Mouse (Mus musculus) heart, embryonic 14.5 days (tissue): ENCODE data around the gene Farsa. TPM values are rescaled to one million over a fixed set of nuclear protein-coding genes. Genes with fewer than 3 reads are reported as not detected.
A peak's percentile ranks its signal among the peaks of the same experiment; 100 is the strongest.

ENCODE experiments used
- ATAC-seq: fragments of 200-750 bp; cut with Nextera tagmentation; 2 replicates; pipeline ENCODE4 v1.8.0; 2017; ENCODE audit warnings: low read depth, moderate TSS enrichment; ENCODE audit not compliant: insufficient number of reproducible peaks, insufficient read depth, low FRiP score
- H3K27ac ChIP-seq, 2 experiments: fragments of 200-500 bp in 1 of 2; fragments of 300-500 bp in 1 of 2; sonication (generic) in 1 of 2; replicated peaks in 1 of 2; 2 replicates each; pipeline ENCODE4 v1.5.1; 2012 to 2014; ENCODE audit warnings: low read depth in 2 of 2, low read length in 2 of 2, control low read depth in 1 of 2, mild to moderate bottlenecking in 1 of 2, mixed read lengths in 1 of 2; ENCODE audit not compliant: control insufficient read depth in 1 of 2, insufficient read depth in 1 of 2
- H3K27me3 ChIP-seq: fragments of 300-500 bp; sonication (generic); 2 replicates; pipeline ENCODE4 v1.6.1; 2014; ENCODE audit warnings: mild to moderate bottlenecking, low read length, control low read depth; ENCODE audit not compliant: control insufficient read depth, insufficient read depth
- H3K36me3 ChIP-seq: fragments of 300-500 bp; sonication (generic); 2 replicates; pipeline ENCODE4 v1.6.1; 2014; ENCODE audit warnings: mild to moderate bottlenecking, control low read depth, low read length, mixed read lengths; ENCODE audit not compliant: control insufficient read depth, insufficient read depth
- H3K4me1 ChIP-seq, 2 experiments: fragments of 200-500 bp in 1 of 2; fragments of 300-500 bp in 1 of 2; sonication (generic) in 1 of 2; 2 replicates each; pipeline ENCODE4 v1.6.1; 2012 to 2014; ENCODE audit warnings: low read length in 2 of 2, control low read depth in 1 of 2, mixed read lengths in 1 of 2; ENCODE audit not compliant: control insufficient read depth in 2 of 2, insufficient read depth in 2 of 2
- H3K4me2 ChIP-seq: fragments of 300-500 bp; sonication (generic); 2 replicates; pipeline ENCODE4 v1.6.1; 2014; ENCODE audit warnings: mild to moderate bottlenecking, low read length
- H3K4me3 ChIP-seq, 2 experiments: fragments of 200-500 bp in 1 of 2; fragments of 300-500 bp in 1 of 2; sonication (generic) in 1 of 2; 2 replicates each; pipeline ENCODE4 v1.5.1; 2012 to 2014; ENCODE audit warnings: low read length in 2 of 2, mild to moderate bottlenecking in 2 of 2, control low read depth in 1 of 2, low read depth in 1 of 2, moderate library complexity in 1 of 2; ENCODE audit not compliant: control insufficient read depth in 1 of 2, insufficient read depth in 1 of 2
- H3K9ac ChIP-seq: fragments of 300-500 bp; sonication (generic); 2 replicates; pipeline ENCODE4 v1.6.1; 2014; ENCODE audit warnings: mild to moderate bottlenecking, low read length
- H3K9me3 ChIP-seq: fragments of 300-500 bp; sonication (generic); 2 replicates; pipeline ENCODE4 v1.6.1; 2016; ENCODE audit warnings: low read length, control low read depth; ENCODE audit not compliant: control insufficient read depth
- WGBS: fragments of 180-500 bp; shearing (Covaris S2); extraction: QIAGEN DNeasy Blood & Tissue Kit; methylation state at CpG from one replicate; pipeline ENCODE4 v1.1.7; 2014; 5-methylcytosine and 5-hydroxymethylcytosine counted together
- polyA plus RNA-seq: library from polyadenylated mRNA; unstranded; fragments of >200 nt; fragmentation: Nextera tagmentation; extraction: Ambion mirVana; gene quantifications from 2 replicates; pipeline ENCODE4 v1.2.1, GENCODE M21; 2014

Gene Farsa
- polyA plus RNA-seq, 1 experiment from 2014 or later, result 47.6 TPM

GRCm38 (mm10) chr8:84871376-84872308, 14.9 kb downstream of the Farsa start, which contains the start of gene Syce2:
TSS of gene Syce2 (plus strand) at chr8:84872111.
- H3K27ac ChIP-seq, result no peak within 1 kb of the TSS
- H3K27me3 ChIP-seq, result no peaks in the 10 kb centered on the region
- WGBS, result 13% methylated on average over 46 of the region's 46 CpGs
- H3K9ac ChIP-seq, result peak within 1 kb of the TSS; percentile 71
- ATAC-seq, result peak; percentile 70
- peak within 1 kb of the TSS; percentile 46 to 47 for H3K4me3 ChIP-seq
- H3K4me1 ChIP-seq, result peaks cover 8 to 9% of the 10 kb centered on the region in 2 experiments; a peak in 2 of 4 replicates
- H3K9me3 ChIP-seq, result no peaks in the 10 kb centered on the region
- H3K36me3 ChIP-seq, result peaks cover 32% of the 10 kb centered on the region
- H3K4me2 ChIP-seq, result peak within 1 kb of the TSS; percentile 96

DNA sequence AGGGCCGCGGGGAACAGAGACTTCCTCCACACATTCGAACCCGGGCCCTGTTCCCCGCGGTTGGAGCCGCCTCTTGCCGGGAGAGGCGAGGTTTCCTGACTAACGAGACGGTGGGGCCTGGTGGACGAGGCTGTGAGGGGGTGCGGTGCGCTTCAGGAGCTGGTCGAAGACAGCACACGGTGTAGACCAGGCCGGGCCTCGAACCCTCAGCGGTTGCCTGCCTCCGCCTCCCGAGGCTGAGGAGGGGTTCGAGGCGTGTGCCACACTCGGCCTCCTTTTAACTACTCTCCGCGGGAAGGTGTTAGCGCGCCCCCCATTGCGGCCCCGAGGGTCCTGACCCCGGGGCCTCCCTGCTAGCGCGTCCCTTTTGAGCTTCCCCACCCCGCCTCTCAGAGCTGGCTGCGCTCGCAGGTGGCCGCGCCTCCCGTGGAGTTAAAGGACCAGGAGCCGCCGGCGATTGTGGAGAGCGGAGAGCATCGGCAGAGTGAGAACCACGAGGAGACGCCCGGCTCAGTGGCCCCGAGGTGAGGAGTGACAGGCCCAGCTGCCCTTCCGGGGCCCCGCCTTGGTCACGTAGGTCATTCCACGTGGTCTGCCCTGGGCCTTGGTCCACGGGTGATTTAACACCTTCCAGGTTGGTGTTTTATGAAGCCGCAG, 15.6 kb downstream of the Farsa start:
- Histone ChIP-seq H3K4me3 (peak overlapping the region; percentile 46 to 47), H3K36me3 (peaks cover 24% of the 10 kb centered on the region), H3K4me2 (peak overlapping the region; percentile 96), H3K27me3 (no peaks in the 10 kb centered on the region), H3K27ac (no peak overlapping the region), H3K9me3 (no peaks in the 10 kb centered on the region), H3K9ac (peak overlapping the region; percentile 71), H3K4me1 (peaks cover 8 to 9% of the 10 kb centered on the region in 2 experiments; a peak in 2 of 4 replicates)
- ATAC-seq, result peak; percentile 40
- WGBS, result 3% methylated on average over 52 of the region's 54 CpGs

- Histone ChIP-seq H3K4me3 (peak overlapping the region; percentile 46 to 47; a peak in 3 of 4 replicates), H3K27ac (no peak overlapping the region), H3K4me2 (peak overlapping the region; percentile 96), H3K27me3 (no peaks in the 10 kb centered on the region), H3K4me1 (peaks cover 8 to 9% of the 10 kb centered on the region in 2 experiments; a peak in 2 of 4 replicates), H3K9me3 (no peaks in the 10 kb centered on the region), H3K36me3 (peaks cover 18% of the 10 kb centered on the region), H3K9ac (no peak overlapping the region)
- no peak for ATAC-seq
- WGBS, result 81% methylated on average over 4 of the region's 4 CpGs
Observed at GRCm38 (mm10) chr8:84873016-84873415, 16.2 kb downstream of the Farsa start.

DNA sequence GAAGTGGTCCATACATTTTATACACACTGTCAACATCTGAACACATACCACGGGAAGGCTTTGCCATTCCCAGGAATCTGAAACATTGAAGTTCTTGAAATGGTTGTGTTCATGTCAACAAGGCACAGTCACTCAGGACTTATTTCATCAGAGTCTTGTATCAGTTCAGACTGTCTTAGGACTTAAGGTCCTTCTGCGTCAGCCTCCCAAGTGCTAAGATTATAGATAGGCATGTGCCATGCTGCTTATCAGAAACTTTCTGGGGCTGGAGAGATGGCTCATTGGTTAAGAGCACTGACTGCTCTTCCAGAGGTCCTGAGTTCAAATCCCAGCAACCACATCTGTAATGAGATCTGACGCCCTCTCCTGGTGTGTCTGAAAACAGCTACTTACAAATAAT, 17.6 kb downstream of the Farsa start:
- H3K9me3 ChIP-seq, result no peaks in the 10 kb centered on the region
- peaks cover 8 to 9% of the 10 kb centered on the region in 2 experiments; a peak in 2 of 4 replicates for H3K4me1 ChIP-seq
- no peak overlapping the region for H3K4me2 ChIP-seq
- no peaks in the 10 kb centered on the region for H3K27me3 ChIP-seq
- no peak overlapping the region for H3K9ac ChIP-seq
- no peak for ATAC-seq
- WGBS, result 79% methylated on average over 3 of the region's 3 CpGs
- no peak overlapping the region for H3K27ac ChIP-seq
- peaks cover 5% of the 10 kb centered on the region; the same call in 1 of the 2 replicates for H3K36me3 ChIP-seq
- no peak overlapping the region for H3K4me3 ChIP-seq

DNA sequence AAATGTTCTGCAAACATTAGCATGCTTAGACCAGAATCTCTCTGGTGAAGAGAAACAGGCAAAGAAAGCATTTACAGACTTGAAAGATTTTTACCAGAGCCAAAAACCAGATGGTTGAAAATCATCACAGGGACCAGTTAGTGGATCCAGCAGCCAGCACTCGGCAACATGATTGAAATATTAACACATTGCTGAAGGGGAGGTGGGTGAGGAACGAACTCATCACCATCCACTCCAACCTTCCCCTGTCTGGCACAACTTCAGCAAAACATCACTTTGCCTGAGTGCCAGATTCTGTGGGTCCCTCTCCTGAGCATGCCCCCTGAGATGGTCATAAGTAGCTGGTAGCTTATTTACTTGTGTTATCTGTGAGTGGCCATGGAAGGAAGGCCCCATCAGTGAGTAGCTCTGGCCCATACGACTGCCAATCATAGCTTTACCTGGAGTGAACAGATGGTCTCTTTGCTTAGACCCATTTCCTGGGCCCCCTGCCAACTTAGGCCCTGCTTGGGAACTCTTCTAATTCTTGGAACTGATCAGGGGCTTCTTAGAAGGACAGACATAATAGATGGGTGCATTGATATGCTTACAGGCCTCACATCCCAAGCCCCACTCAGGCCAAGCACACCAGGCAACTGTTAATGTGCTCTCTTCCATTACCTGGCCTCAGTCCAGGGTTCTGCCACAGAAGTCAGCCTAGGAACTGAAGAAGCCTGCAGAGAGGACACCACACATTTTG, 20.7 kb downstream of the Farsa start:
- ATAC-seq, result no peak
- 76% methylated on average over 3 of the region's 3 CpGs for WGBS
- no peaks in the 10 kb centered on the region for H3K36me3 ChIP-seq
- H3K4me3 ChIP-seq, result no peak overlapping the region
- no peaks in the 10 kb centered on the region for H3K27me3 ChIP-seq
- no peak overlapping the region for H3K27ac ChIP-seq
- H3K4me1 ChIP-seq, result peaks cover under 1 to 3% of the 10 kb centered on the region in 2 experiments; a peak in 2 of 4 replicates
- no peak overlapping the region for H3K4me2 ChIP-seq
- no peak overlapping the region for H3K9ac ChIP-seq
- no peaks in the 10 kb centered on the region for H3K9me3 ChIP-seq

DNA sequence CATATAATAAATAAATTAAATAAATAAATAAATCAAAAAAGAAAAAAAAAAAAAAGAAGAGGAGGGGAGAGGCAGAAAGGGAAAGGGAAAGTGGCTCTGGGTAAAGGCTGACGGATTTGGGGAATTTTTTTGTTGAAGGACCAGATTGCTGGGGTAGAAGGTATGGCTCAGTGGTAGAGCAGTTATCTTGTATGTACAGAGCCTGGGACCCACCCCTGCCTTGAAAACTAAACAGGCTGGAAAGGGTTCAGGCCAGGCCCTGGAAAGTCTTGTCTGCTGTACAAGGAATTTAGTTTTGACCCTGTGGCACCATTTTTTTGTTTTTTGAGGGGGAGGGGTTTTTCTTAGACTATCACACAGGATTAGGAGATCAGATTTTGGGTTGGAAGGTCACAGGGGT, 22.1 kb downstream of the Farsa start:
- H3K4me2 ChIP-seq, result no peak overlapping the region
- no peak overlapping the region for H3K9ac ChIP-seq
- 89% methylated on average over 1 of the region's 1 CpGs for WGBS
- ATAC-seq, result no peak
- no peak overlapping the region for H3K27ac ChIP-seq
- no peaks in the 10 kb centered on the region for H3K9me3 ChIP-seq
- H3K27me3 ChIP-seq, result no peaks in the 10 kb centered on the region
- H3K36me3 ChIP-seq, result no peaks in the 10 kb centered on the region
- H3K4me1 ChIP-seq, result no peaks in the 10 kb centered on the region
- no peak overlapping the region for H3K4me3 ChIP-seq

GRCm38 (mm10) chr8:84884728-84885127, 27.9 kb downstream of the Farsa start:
- WGBS, result 79% methylated on average over 4 of the region's 4 CpGs
- peaks cover 38% of the 10 kb centered on the region for H3K36me3 ChIP-seq
- H3K27ac ChIP-seq, result no peak overlapping the region
- no peak for ATAC-seq
- H3K9me3 ChIP-seq, result no peaks in the 10 kb centered on the region
- no peaks in the 10 kb centered on the region for H3K27me3 ChIP-seq
- no peak overlapping the region for H3K4me3 ChIP-seq
- H3K9ac ChIP-seq, result no peak overlapping the region
- no peaks in the 10 kb centered on the region for H3K4me1 ChIP-seq
- no peak overlapping the region for H3K4me2 ChIP-seq
